Mouse (Mus musculus) c-Kit-positive CD71-negative TER-119-negative erythroid progenitor cells, embryonic 14.5 days (primary cell): Measurements from ENCODE around the gene Gm8104.
"Not testable (repeated sequence)": the region's sequence is repeated elsewhere in the genome, so short reads cannot be mapped to it uniquely, and the experiment has no call there.

ENCODE experiments used
- DNase-seq: peaks from one replicate; pipeline ENCODE4 v3.0.0-alpha.2; 2013; ENCODE audit warnings: low read depth

Gm8104 gene

GRCm38 (mm10) chr14:43100301-43100700 lies at the start of gene Gm8104:
Gene Gm8104, plus strand, starts transcription at chr14:43100601.
- not testable (repeated sequence) for DNase-seq

- DNase-seq = not testable (repeated sequence)
Observed at GRCm38 (mm10) chr14:43058063-43058462, 42.3 kb upstream of the Gm8104 start.

- not testable (repeated sequence) for DNase-seq
Observed at GRCm38 (mm10) chr14:43060179-43060578, 40.2 kb upstream of the Gm8104 start.

- DNase-seq = not testable (repeated sequence)
Observed at GRCm38 (mm10) chr14:43076543-43076942, 23.9 kb upstream of the Gm8104 start, which contains the start of gene Gm8094. Gene Gm8094, minus strand, starts transcription at chr14:43076643.

- DNase-seq = not testable (repeated sequence)
Observed at GRCm38 (mm10) chr14:43084936-43085730, 15.3 kb upstream of the Gm8104 start.

GRCm38 (mm10) chr14:43089103-43089919 lies 11.1 kb upstream of the Gm8104 start:
- not testable (repeated sequence) for DNase-seq

- DNase-seq = not testable (repeated sequence)
Observed at GRCm38 (mm10) chr14:43119673-43120072, 19.3 kb downstream of the Gm8104 start.

- not testable (repeated sequence) for DNase-seq
Observed at GRCm38 (mm10) chr14:43126286-43126685, 25.9 kb downstream of the Gm8104 start.
